Mouse (Mus musculus): Measurements from ENCODE around the gene Col8a2. TPM values are rescaled to one million over a fixed set of nuclear protein-coding genes. Genes with fewer than 3 reads are reported as not detected.
A peak's percentile ranks its signal among the peaks of the same experiment; 100 is the strongest.

The Col8a2 gene
- total RNA-seq, 2 experiments from 2014 or later: 4.7 to 5.6 TPM

DNA sequence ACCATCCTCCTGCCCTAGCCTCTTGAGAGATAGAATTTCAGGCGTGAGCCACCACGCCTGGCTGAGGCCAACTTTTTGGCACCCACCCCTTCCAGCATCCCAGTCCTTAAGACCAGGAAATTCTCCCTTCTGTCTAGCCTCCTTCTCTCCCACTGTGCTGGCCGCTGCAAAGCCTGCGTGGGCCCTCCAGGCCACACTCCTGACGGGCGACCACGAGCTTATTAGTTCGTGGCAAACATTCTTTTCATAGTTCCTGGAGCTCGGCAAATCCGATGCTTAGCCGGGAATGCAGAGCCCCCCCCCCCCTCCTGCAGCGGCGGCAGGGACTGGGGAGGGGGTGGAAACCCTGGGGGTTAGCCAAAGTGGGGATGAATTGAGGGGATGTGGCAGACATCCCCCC, 4.6 kb downstream of the Col8a2 start:
- no peak for DNase-seq
- intact Hi-C loops (cut with DNase I; ENCODE audit: low total_unique reads): no loop called here

- intact Hi-C loops (cut with DNase I; ENCODE audit: low total_unique reads): no loop called here
- DNase-seq: no peak
Observed at GRCm38 (mm10) chr4:126295152-126295551, 8.6 kb downstream of the Col8a2 start.

DNA sequence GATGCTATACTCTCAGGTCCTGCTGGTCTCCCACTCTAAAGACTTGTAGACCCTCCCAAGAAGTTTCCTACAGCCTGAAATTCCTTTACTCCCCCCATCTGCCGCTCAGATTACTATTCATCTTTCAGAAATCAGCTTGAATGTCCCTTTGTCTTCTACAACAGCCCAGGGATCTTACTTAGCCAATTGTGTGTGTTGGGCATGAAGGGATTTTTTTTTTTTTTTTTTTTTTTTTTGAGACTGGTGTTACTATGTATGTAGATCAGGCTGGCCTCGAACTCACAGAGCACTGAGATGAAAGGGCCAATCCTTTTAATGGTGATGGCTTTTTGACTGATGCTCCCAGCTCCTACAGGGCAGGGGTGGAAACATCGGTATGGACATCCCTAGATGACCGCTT, 9.3 kb downstream of the Col8a2 start:
- no peak for DNase-seq
- intact Hi-C loops (cut with DNase I; ENCODE audit: low total_unique reads): no loop called here

DNA sequence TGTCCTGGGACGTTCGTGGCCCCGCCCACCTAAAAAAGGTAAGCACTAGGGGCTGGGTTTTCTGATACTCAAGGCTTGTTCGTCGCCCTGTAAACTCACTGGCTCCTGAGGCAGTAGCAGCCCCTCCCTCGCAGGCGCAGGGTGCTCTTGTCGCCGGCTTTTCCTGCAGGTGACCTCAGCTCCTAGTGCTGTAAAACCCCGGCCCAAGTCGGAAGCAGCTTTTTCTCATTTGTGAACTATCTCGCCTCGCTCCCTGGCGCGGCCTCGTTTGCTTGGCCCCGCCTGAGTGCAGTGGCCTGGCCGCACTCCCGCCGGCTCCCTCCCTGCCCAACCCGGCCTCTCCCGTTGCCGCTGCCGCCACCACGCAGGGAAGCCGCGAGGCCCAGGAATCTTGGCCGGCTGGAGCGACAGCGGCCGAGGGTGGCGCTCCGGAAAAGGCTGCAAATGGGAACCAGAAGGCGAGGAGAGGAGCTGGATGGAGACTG, 10.1 kb downstream of the Col8a2 start:
- intact Hi-C loops (cut with DNase I; ENCODE audit: low total_unique reads): no loop called here
- peak; percentile 88 for DNase-seq

- intact Hi-C loops (cut with DNase I; ENCODE audit: low total_unique reads): no loop called here
- DNase-seq: no peak
Observed at GRCm38 (mm10) chr4:126300916-126301583, 14.5 kb downstream of the Col8a2 start.

DNA sequence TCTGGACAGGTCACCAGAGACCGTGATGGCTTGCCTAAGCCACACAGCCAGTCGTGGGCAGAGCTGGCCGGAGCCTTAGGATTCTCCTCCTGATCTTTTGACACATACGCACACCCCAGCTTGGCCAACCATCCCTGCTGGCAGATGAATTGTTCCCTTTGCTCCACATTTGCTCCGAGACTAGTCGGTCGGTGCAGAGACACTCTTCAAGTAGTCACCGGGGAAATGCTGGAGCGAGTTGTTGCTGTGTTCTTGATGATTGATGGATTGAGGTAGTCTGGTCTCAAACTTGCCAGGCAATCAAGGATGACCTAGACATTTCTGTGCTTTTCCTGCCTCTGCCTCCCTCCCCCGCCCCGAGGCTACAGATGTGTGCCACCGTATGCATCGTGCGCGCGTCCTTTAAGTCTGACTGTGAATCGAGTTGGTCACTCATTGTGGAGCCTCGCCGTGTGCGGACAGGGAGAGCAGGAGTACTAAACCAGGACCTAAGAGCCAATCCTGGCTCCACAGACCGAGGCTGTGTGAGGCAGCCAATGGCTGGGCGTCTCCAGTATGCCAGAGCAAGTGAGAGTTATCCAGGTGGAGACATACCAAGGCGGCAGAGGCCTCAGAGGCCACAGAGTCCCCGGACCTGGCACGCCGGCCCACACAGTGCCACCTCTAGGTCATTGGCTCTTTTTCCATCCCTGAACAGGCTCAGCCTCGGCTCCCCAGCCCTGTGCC, 15.2 kb downstream of the Col8a2 start:
- DNase-seq: no peak
- intact Hi-C loops (cut with DNase I; ENCODE audit: low total_unique reads): no loop called here

- intact Hi-C loops (cut with DNase I; ENCODE audit: low total_unique reads): no loop called here
- DNase-seq: no peak
Observed at GRCm38 (mm10) chr4:126303877-126304276, 17.3 kb downstream of the Col8a2 start.

GRCm38 (mm10) chr4:126305428-126305827, 18.8 kb downstream of the Col8a2 start:
- intact Hi-C loops (cut with DNase I; ENCODE audit: low total_unique reads): no loop called here
- no peak for DNase-seq

GRCm38 (mm10) chr4:126306058-126306457, 19.5 kb downstream of the Col8a2 start:
- no peak for DNase-seq
- intact Hi-C loops (cut with DNase I; ENCODE audit: low total_unique reads): no loop called here

- no peak for DNase-seq
- intact Hi-C loops (cut with DNase I; ENCODE audit: low total_unique reads): no loop called here
Observed at GRCm38 (mm10) chr4:126306827-126307226, 20.2 kb downstream of the Col8a2 start.

GRCm38 (mm10) chr4:126309211-126309921, 22.8 kb downstream of the Col8a2 start:
- intact Hi-C loops (cut with DNase I; ENCODE audit: low total_unique reads): no loop called here
- peak; percentile 49 for DNase-seq

- intact Hi-C loops (cut with DNase I; ENCODE audit: low total_unique reads): loop anchor here (5.0 kb wide), 2 partner anchors 33 to 88 kb away; no protein-coding TSS in a partner anchor
- DNase-seq: peak; percentile 87
Observed at GRCm38 (mm10) chr4:126309922-126310309, 23.3 kb downstream of the Col8a2 start.

- intact Hi-C loops (cut with DNase I; ENCODE audit: low total_unique reads): loop anchor here (5.0 kb wide), 2 partner anchors 33 to 88 kb away; no protein-coding TSS in a partner anchor
Observed at GRCm38 (mm10) chr4:126310344-126310743, 23.8 kb downstream of the Col8a2 start.

DNA sequence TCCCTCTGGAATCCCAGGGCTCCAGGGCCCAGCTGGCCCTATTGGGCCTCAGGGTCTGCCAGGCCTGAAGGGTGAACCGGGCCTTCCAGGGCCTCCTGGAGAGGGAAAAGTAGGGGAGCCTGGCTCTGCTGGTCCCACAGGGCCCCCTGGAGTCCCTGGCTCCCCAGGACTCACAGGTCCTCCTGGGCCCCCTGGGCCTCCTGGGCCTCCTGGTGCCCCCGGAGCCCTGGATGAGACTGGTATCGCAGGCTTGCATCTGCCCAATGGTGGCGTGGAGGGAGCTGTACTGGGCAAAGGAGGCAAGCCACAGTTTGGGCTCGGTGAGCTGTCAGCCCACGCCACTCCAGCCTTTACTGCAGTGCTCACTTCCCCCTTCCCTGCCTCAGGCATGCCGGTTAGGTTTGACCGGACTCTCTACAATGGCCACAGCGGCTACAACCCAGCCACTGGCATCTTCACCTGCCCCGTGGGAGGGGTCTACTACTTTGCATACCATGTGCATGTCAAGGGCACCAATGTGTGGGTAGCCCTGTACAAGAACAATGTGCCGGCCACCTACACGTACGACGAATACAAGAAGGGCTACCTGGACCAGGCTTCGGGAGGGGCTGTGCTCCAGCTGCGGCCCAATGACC, 25.1 kb downstream of the Col8a2 start:
- no peak for DNase-seq
- intact Hi-C loops (cut with DNase I; ENCODE audit: low total_unique reads): loop anchor here (5.0 kb wide), 2 partner anchors 34 to 89 kb away; no protein-coding TSS in a partner anchor

More at GRCm38 (mm10) chr4:126310344-126310743, 23.8 kb downstream of the Col8a2 start:
- DNase-seq: no peak

- DNase-seq: no peak
- intact Hi-C loops (cut with DNase I; ENCODE audit: low total_unique reads): loop anchor here (5.0 kb wide), 2 partner anchors 36 to 91 kb away; no protein-coding TSS in a partner anchor
Observed at GRCm38 (mm10) chr4:126313202-126313601, 26.6 kb downstream of the Col8a2 start.

DNA sequence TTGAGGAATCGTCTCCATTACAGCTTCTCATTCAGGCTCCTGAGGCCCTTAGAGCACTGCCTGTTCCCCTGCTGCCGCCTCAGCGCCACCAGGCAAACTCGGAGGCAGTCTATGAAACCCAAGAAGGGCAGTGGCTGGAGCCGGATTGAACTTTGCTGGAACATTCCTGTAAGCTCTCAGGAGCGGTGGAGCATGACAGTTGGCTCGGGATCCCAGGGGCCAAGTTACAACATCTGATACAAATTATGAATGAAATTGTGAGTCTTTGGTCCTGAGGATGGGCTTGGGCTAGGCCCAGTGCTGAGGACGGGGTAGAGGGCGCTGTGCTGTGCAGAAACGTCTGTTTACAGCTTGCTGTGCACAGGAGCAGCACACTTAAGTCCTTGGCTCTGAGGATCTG, 27.8 kb downstream of the Col8a2 start:
- intact Hi-C loops (cut with DNase I; ENCODE audit: low total_unique reads): loop anchor here (5.0 kb wide), 2 partner anchors 37 to 92 kb away; no protein-coding TSS in a partner anchor
- DNase-seq: peak; percentile 57

- intact Hi-C loops (cut with DNase I; ENCODE audit: low total_unique reads): no loop called here
- no peak for DNase-seq
Observed at GRCm38 (mm10) chr4:126315931-126316330, 29.3 kb downstream of the Col8a2 start.

GRCm38 (mm10) chr4:126316443-126317040, 29.9 kb downstream of the Col8a2 start:
- intact Hi-C loops (cut with DNase I; ENCODE audit: low total_unique reads): no loop called here
- no peak for DNase-seq

DNA sequence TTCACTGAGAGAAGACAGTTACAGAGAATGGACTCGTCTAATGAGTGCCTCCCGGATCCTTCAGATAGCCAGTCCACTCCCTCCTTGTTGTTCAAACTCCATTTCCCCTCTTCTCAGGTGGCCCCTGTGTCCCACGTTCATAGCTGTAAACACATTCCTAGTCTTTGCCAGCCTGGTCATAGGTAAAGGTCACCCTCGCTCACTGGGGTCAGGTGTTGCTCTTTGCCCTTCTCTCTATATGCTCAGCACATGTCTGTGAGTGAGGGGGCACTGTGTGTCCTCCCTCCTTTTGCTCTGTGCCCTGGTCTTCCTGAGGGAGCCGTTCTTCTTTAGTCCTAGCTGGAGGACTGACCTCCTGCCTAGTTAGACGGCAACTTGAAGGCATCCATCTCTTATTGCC, 33.2 kb downstream of the Col8a2 start:
- intact Hi-C loops (cut with DNase I; ENCODE audit: low total_unique reads): no loop called here

More for the DNA sequence above, 33.2 kb downstream of the Col8a2 start:
- DNase-seq: no peak
